Mouse (Mus musculus) kidney, embryonic 14.5 days (tissue): ENCODE results near the gene Pop5. TPM values are rescaled to one million over a fixed set of nuclear protein-coding genes. Genes with fewer than 3 reads are reported as not detected.
A peak's percentile ranks its signal among the peaks of the same experiment; 100 is the strongest.

Source experiments
- ATAC-seq: fragments of 200-750 bp; cut with Nextera tagmentation; 2 replicates; pipeline ENCODE4 v1.8.0; 2017; ENCODE audit warnings: moderate number of reproducible peaks, mild to moderate bottlenecking, moderate TSS enrichment, moderate library complexity; ENCODE audit not compliant: low FRiP score, low TSS enrichment
- H3K27ac ChIP-seq: fragments of 300-500 bp; sonication (generic); 2 replicates; pipeline ENCODE4 v1.5.1; 2014; ENCODE audit warnings: low read depth, mild to moderate bottlenecking, low read length, moderate library complexity, mixed read lengths
- H3K27me3 ChIP-seq: fragments of 300-500 bp; sonication (generic); 2 replicates; pipeline ENCODE4 v1.6.1; 2014; ENCODE audit warnings: mild to moderate bottlenecking, low read length; ENCODE audit not compliant: control insufficient read depth, insufficient read depth
- H3K36me3 ChIP-seq: fragments of 300-500 bp; sonication (generic); 2 replicates; pipeline ENCODE4 v1.6.1; 2014; ENCODE audit warnings: low read length, mixed read lengths; ENCODE audit not compliant: control insufficient read depth, insufficient read depth
- H3K4me1 ChIP-seq: fragments of 300-500 bp; sonication (generic); 2 replicates; pipeline ENCODE4 v1.6.1; 2014; ENCODE audit warnings: low read length, mixed read lengths; ENCODE audit not compliant: control insufficient read depth, insufficient read depth
- H3K4me2 ChIP-seq: fragments of 300-500 bp; sonication (generic); replicated peaks from 2 replicates; pipeline ENCODE4 v1.6.1; 2014; ENCODE audit warnings: low read depth, mild to moderate bottlenecking, low read length
- H3K4me3 ChIP-seq: fragments of 300-500 bp; sonication (generic); 2 replicates; pipeline ENCODE4 v1.5.1; 2014; ENCODE audit warnings: mild to moderate bottlenecking, low read length
- H3K9ac ChIP-seq: fragments of 300-500 bp; sonication (generic); 2 replicates; pipeline ENCODE4 v1.6.1; 2014; ENCODE audit warnings: low read depth, mild to moderate bottlenecking, low read length, moderate library complexity
- H3K9me3 ChIP-seq: fragments of 300-500 bp; sonication (generic); 2 replicates; pipeline ENCODE4 v1.6.1; 2016; ENCODE audit warnings: low read length; ENCODE audit not compliant: control insufficient read depth
- WGBS: fragments of 180-500 bp; shearing (Covaris S2); extraction: QIAGEN DNeasy Blood & Tissue Kit; methylation state at CpG from one replicate; pipeline ENCODE4 v1.1.7; 2014; 5-methylcytosine and 5-hydroxymethylcytosine counted together
- polyA plus RNA-seq: library from polyadenylated mRNA; unstranded; fragments of >200 nt; fragmentation: Nextera tagmentation; extraction: Ambion mirVana; gene quantifications from 2 replicates; pipeline ENCODE4 v1.2.1, GENCODE M21; 2014

The Pop5 gene
- polyA plus RNA-seq, 1 experiment from 2014 or later: 116 TPM

- 16% methylated on average over 16 of the region's 16 CpGs for WGBS
- no peak for ATAC-seq
- Histone ChIP-seq H3K4me3 (no peak overlapping the region), H3K27ac (no peak overlapping the region), H3K9ac (no peak overlapping the region), H3K9me3 (no peaks in the 10 kb centered on the region), H3K27me3 (peaks cover 13% of the 10 kb centered on the region), H3K4me2 (peak overlapping the region; percentile 21; the same call in 1 of the 2 replicates), H3K4me1 (peaks cover 10% of the 10 kb centered on the region; the same call in 1 of the 2 replicates), H3K36me3 (no peaks in the 10 kb centered on the region)
Observed at GRCm38 (mm10) chr5:115231552-115232120, 4.0 kb upstream of the Pop5 start.

GRCm38 (mm10) chr5:115232516-115232915, 3.1 kb upstream of the Pop5 start:
- H3K9me3 ChIP-seq: no peaks in the 10 kb centered on the region
- no peaks in the 10 kb centered on the region for H3K36me3 ChIP-seq
- H3K27me3 ChIP-seq: peaks cover 13% of the 10 kb centered on the region
- no peak overlapping the region for H3K27ac ChIP-seq
- no peak overlapping the region for H3K9ac ChIP-seq
- peaks cover 10% of the 10 kb centered on the region; the same call in 1 of the 2 replicates for H3K4me1 ChIP-seq
- no peak overlapping the region for H3K4me2 ChIP-seq
- WGBS: 34% methylated on average over 6 of the region's 6 CpGs
- no peak overlapping the region for H3K4me3 ChIP-seq
- ATAC-seq: no peak

- H3K9ac ChIP-seq: no peak overlapping the region
- WGBS: 91% methylated on average over 14 of the region's 14 CpGs
- ATAC-seq: no peak
Observed at GRCm38 (mm10) chr5:115233031-115233780, 2.4 kb upstream of the Pop5 start.

GRCm38 (mm10) chr5:115234519-115234918, 1.1 kb upstream of the Pop5 start:
- H3K4me1 ChIP-seq: peaks cover 21% of the 10 kb centered on the region
- no peak overlapping the region for H3K4me2 ChIP-seq
- H3K36me3 ChIP-seq: no peaks in the 10 kb centered on the region

More at GRCm38 (mm10) chr5:115233031-115233780, 2.4 kb upstream of the Pop5 start:
- Histone ChIP-seq H3K4me3 (no peak overlapping the region), H3K9me3 (no peaks in the 10 kb centered on the region), H3K4me2 (no peak overlapping the region), H3K27me3 (peaks cover 13% of the 10 kb centered on the region), H3K36me3 (no peaks in the 10 kb centered on the region), H3K27ac (no peak overlapping the region), H3K4me1 (peaks cover 10% of the 10 kb centered on the region; the same call in 1 of the 2 replicates)

GRCm38 (mm10) chr5:115235323-115235771, 289 bp upstream of the Pop5 start:
- under 1% methylated on average over 44 of the region's 45 CpGs for WGBS
- Histone ChIP-seq H3K4me1 (peaks cover 21% of the 10 kb centered on the region), H3K4me3 (peak overlapping the region; percentile 54), H3K27me3 (peaks cover 13% of the 10 kb centered on the region), H3K4me2 (peak overlapping the region; percentile 76), H3K9me3 (no peaks in the 10 kb centered on the region), H3K9ac (peak overlapping the region; percentile 61), H3K27ac (peak overlapping the region; percentile 8; the same call in 1 of the 2 replicates), H3K36me3 (peaks cover 8% of the 10 kb centered on the region)
- 0 out of 2 replicates have a peak, but pooled peaks have one; percentile 0 for ATAC-seq

More at GRCm38 (mm10) chr5:115234519-115234918, 1.1 kb upstream of the Pop5 start:
- no peak for ATAC-seq
- Histone ChIP-seq H3K9me3 (no peaks in the 10 kb centered on the region), H3K27ac (no peak overlapping the region), H3K27me3 (peaks cover 13% of the 10 kb centered on the region), H3K4me3 (no peak overlapping the region), H3K9ac (no peak overlapping the region)
- WGBS: 60% methylated on average over 6 of the region's 6 CpGs

GRCm38 (mm10) chr5:115237803-115238728, 2.4 kb downstream of the Pop5 start:
- Histone ChIP-seq H3K36me3 (peaks cover 35% of the 10 kb centered on the region), H3K27me3 (peaks cover 8% of the 10 kb centered on the region; the same call in 1 of the 2 replicates), H3K9me3 (no peaks in the 10 kb centered on the region), H3K27ac (peak overlapping the region; percentile 37; the same call in 1 of the 2 replicates), H3K4me2 (peak overlapping the region; percentile 66), H3K4me1 (peaks cover 21% of the 10 kb centered on the region), H3K4me3 (peak overlapping the region; percentile 77), H3K9ac (peak overlapping the region; percentile 86)
- ATAC-seq: peak; percentile 82
- WGBS: under 1% methylated on average over 86 of the region's 88 CpGs

- H3K27ac ChIP-seq: no peak overlapping the region
- peaks cover 42% of the 10 kb centered on the region for H3K36me3 ChIP-seq
- no peaks in the 10 kb centered on the region for H3K9me3 ChIP-seq
- peaks cover 21% of the 10 kb centered on the region for H3K4me1 ChIP-seq
- 7% methylated on average over 11 of the region's 11 CpGs for WGBS
- H3K9ac ChIP-seq: peak overlapping the region; percentile 86; the same call in 1 of the 2 replicates
- peak overlapping the region; percentile 77 for H3K4me3 ChIP-seq
- peaks cover 8% of the 10 kb centered on the region; the same call in 1 of the 2 replicates for H3K27me3 ChIP-seq
- H3K4me2 ChIP-seq: peak overlapping the region; percentile 66
- no peak for ATAC-seq
Observed at GRCm38 (mm10) chr5:115238729-115239195, 3.1 kb downstream of the Pop5 start.

- no peak overlapping the region for H3K27ac ChIP-seq
- peaks cover 56% of the 10 kb centered on the region for H3K36me3 ChIP-seq
- H3K9me3 ChIP-seq: no peaks in the 10 kb centered on the region
- H3K4me2 ChIP-seq: no peak overlapping the region
- no peak overlapping the region for H3K9ac ChIP-seq
- WGBS: 85% methylated on average over 11 of the region's 11 CpGs
- peaks cover 17% of the 10 kb centered on the region for H3K4me1 ChIP-seq
- no peaks in the 10 kb centered on the region for H3K27me3 ChIP-seq
- no peak for ATAC-seq
- H3K4me3 ChIP-seq: no peak overlapping the region
Observed at GRCm38 (mm10) chr5:115240191-115240590, 4.6 kb downstream of the Pop5 start.
